Mouse (Mus musculus): ENCODE data around the gene Prkce.

DNA sequence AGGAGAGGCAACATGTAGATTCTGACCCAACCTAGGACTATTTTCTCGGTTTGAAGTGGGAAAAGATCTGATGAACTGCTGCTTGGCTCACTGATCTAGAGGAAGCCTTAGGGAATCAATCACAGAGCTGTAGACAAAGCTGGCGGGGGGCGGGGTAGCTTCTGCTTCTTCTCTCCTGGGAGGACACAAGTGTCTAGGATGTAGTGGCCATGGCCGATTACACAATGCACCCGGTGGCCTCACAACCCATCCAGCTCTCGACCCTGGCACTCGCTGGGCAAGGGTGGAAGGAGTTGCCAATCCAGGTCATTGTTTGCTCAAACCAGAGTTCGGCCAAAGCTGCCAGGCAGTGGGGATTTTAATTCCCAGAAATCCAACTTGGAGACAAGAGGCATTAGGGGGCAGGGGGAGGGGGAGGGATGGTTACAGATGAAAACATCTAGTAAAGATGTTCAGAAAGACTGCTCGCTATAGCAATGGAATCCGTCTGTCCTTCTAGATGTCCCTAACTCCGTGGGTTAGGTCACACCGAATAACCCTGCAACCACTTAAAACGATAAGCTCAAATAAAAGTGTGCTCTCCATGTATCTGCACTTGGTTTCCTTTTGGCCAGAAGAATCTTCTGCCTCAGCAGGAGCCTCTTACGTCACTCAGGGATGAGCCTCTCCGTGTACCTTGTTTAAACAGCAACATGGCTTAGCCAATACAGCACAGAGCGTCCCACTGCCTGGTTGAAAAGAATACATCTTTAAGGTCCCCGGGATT is 365.4 kb downstream of the Prkce start:
- TF ChIP-seq POLR2A (IDR thresholded peaks at IDR 0.05; ENCODE audit: borderline replicate concordance, control insufficient read depth, low read depth, low read length) (no peak), CTCF (IDR thresholded peaks at IDR 0.05; ENCODE audit: control insufficient read depth, insufficient read depth, low read length) (no peak)

All from bone marrow, adult 2 months (tissue).